In the genomic region with DNA sequence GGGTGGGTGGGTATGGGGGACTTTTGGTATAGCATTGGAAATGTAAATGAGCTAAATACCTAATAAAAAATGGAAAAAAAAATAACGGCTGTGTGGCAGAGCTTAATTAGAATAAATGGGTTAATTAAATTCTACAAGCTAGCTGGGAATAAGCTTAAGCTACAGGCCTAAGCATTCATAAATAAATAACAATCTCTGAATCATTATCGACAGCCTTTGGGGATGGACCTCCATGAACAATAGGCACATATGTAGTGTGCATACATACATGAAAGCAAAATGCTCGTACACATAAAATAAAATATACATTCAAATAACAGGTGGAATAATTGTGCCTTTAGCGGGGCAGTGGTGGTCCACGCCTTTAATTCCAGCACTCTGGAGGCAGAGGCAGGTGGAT, we compare ENCODE assay signal across 42 mouse cellular contexts. TPM values are rescaled to one million over a fixed set of nuclear protein-coding genes. Genes with fewer than 3 reads are reported as not detected.
"Had no signal": no experiment of that assay in that cellular context is flagged by ENCODE, and none has a peak within 500 bp of the region (broad histone marks: within the 10 kb centered on the region; RNA-seq: fewer than 3 reads in every experiment).

No protein-coding gene starts in this region.

- H3K9me3 ChIP-seq: limb, embryonic 10.5 days; limb, embryonic 12.5 days; limb, embryonic 13.5 days; limb, embryonic 15.5 days; liver, embryonic 12.5 days; liver, embryonic 13.5 days; liver, embryonic 15.5 days; lung, embryonic 15.5 days; megakaryocyte, embryonic 14.5 days; midbrain, embryonic 10.5 days; midbrain, embryonic 12.5 days; midbrain, embryonic 13.5 days; midbrain, embryonic 15.5 days had no signal

- H3K36me3 ChIP-seq: limb, embryonic 10.5 days; limb, embryonic 12.5 days; limb, embryonic 13.5 days; limb, embryonic 15.5 days; liver, embryonic 12.5 days; liver, embryonic 13.5 days; liver, embryonic 15.5 days; lung, embryonic 15.5 days; midbrain, embryonic 10.5 days; midbrain, embryonic 12.5 days; midbrain, embryonic 13.5 days; midbrain, embryonic 15.5 days had no signal

- ATAC-seq: liver, embryonic 12.5 days; liver, postnatal 0 days; lung, postnatal 0 days; midbrain, embryonic 13.5 days; midbrain, embryonic 15.5 days; midbrain, embryonic 16.5 days had no signal

- H3K27ac ChIP-seq: left cerebral cortex, adult 2 months; limb, embryonic 10.5 days; limb, embryonic 12.5 days; limb, embryonic 13.5 days; limb, embryonic 15.5 days; liver, embryonic 12.5 days; liver, embryonic 13.5 days; liver, embryonic 14.5 days; liver, embryonic 15.5 days; lung, embryonic 15.5 days; macrophage; midbrain, embryonic 10.5 days; midbrain, embryonic 12.5 days; midbrain, embryonic 13.5 days; midbrain, embryonic 15.5 days had no signal

- H3K4me3 ChIP-seq: left cerebral cortex, adult 2 months; limb, embryonic 10.5 days; limb, embryonic 12.5 days; limb, embryonic 13.5 days; limb, embryonic 15.5 days; liver, embryonic 12.5 days; liver, embryonic 13.5 days; liver, embryonic 15.5 days; lung, embryonic 15.5 days; megakaryocyte, embryonic 14.5 days; midbrain, embryonic 10.5 days; midbrain, embryonic 12.5 days; midbrain, embryonic 13.5 days; midbrain, embryonic 15.5 days; myocyte had no signal

- H3K4me2 ChIP-seq: limb, embryonic 12.5 days; limb, embryonic 13.5 days; limb, embryonic 15.5 days; liver, embryonic 11.5 days; liver, embryonic 12.5 days; liver, embryonic 13.5 days; liver, embryonic 15.5 days; lung, embryonic 14.5 days; lung, embryonic 15.5 days; midbrain, embryonic 11.5 days; midbrain, embryonic 12.5 days; midbrain, embryonic 13.5 days; midbrain, embryonic 15.5 days had no signal

- H3K9ac ChIP-seq: limb, embryonic 12.5 days; limb, embryonic 13.5 days; limb, embryonic 15.5 days; liver, embryonic 12.5 days; liver, embryonic 13.5 days; liver, embryonic 14.5 days; liver, embryonic 15.5 days; liver, postnatal 0 days; lung, embryonic 14.5 days; lung, embryonic 15.5 days; midbrain, embryonic 12.5 days; midbrain, embryonic 13.5 days; midbrain, embryonic 15.5 days had no signal

- DNase-seq: left cerebral cortex, postnatal 4 days; liver; liver, embryonic 13.5 days; liver, postnatal 0 days; lung, adult 18-20 months; lung, adult 2 months; lung, embryonic 14.5 days; lung, postnatal 10 days; lung, postnatal 14 days; lung, postnatal 36 days; lung, postnatal 4 days; midbrain, embryonic 14.5 days had no signal

RNA-seq across cellular contexts. Expression of a gene that starts 4.7 kb away (rescaled TPM):
- total RNA-seq: left cerebral cortex, adult 18-20 months; left cerebral cortex, adult 2 months; left cerebral cortex, adult 8-10 months; left cerebral cortex, postnatal 14 days; left cerebral cortex, postnatal 25 days; left cerebral cortex, postnatal 36 days; megakaryocyte progenitor cell, adult 5-6 weeks; megakaryocyte, adult 5-6 weeks; megakaryocyte-erythroid progenitor cell, adult 5-6 weeks; midbrain, postnatal 0 days; monocyte, adult 5-6 weeks had no signal
- polyA plus RNA-seq: limb, embryonic 10.5 days; limb, embryonic 12.5 days; limb, embryonic 15.5 days; lung, postnatal 0 days; macrophage; midbrain, embryonic 11.5 days; midbrain, embryonic 13.5 days; midbrain, embryonic 14.5 days; midbrain, embryonic 15.5 days; midbrain, embryonic 16.5 days; midbrain, postnatal 0 days; myocyte had no signal

RNA-seq across cellular contexts. Expression of a gene that starts 57.3 kb away (rescaled TPM):
- total RNA-seq: monocyte, adult 5-6 weeks had no signal
- polyA plus RNA-seq: macrophage had no signal
